Mouse (Mus musculus) stomach, embryonic 16.5 days (tissue): ENCODE data around the gene Mmadhc. TPM values are rescaled to one million over a fixed set of nuclear protein-coding genes. Genes with fewer than 3 reads are reported as not detected.

Experiments used
- ATAC-seq: fragments of 200-750 bp; cut with Nextera tagmentation; 2 replicates; pipeline ENCODE4 v1.8.0; 2017; ENCODE audit warnings: moderate number of reproducible peaks, moderate TSS enrichment; ENCODE audit not compliant: insufficient read depth, low FRiP score
- H3K27ac ChIP-seq: fragments of 300-500 bp; sonication (generic); 2 replicates; pipeline ENCODE4 v1.5.1; 2014; ENCODE audit warnings: low read length
- H3K27me3 ChIP-seq: fragments of 300-500 bp; sonication (generic); 2 replicates; pipeline ENCODE4 v1.6.1; 2014; ENCODE audit warnings: low read length, control low read depth, mixed read lengths; ENCODE audit not compliant: control insufficient read depth, insufficient read depth
- H3K36me3 ChIP-seq: fragments of 300-500 bp; sonication (generic); 2 replicates; pipeline ENCODE4 v1.6.1; 2014; ENCODE audit warnings: low read length; ENCODE audit not compliant: control insufficient read depth, insufficient read depth
- H3K4me1 ChIP-seq: fragments of 300-500 bp; sonication (generic); 2 replicates; pipeline ENCODE4 v1.6.1; 2014; ENCODE audit warnings: low read length, control low read depth, mixed read lengths; ENCODE audit not compliant: control insufficient read depth, insufficient read depth
- H3K4me2 ChIP-seq: fragments of 300-500 bp; sonication (generic); 2 replicates; pipeline ENCODE4 v1.6.1; 2014; ENCODE audit warnings: low read depth, low read length, mixed read lengths
- H3K4me3 ChIP-seq: fragments of 300-500 bp; sonication (generic); replicated peaks from 2 replicates; pipeline ENCODE4 v1.5.1; 2014; ENCODE audit warnings: mild to moderate bottlenecking, low read length
- H3K9ac ChIP-seq: fragments of 300-500 bp; sonication (generic); 2 replicates; pipeline ENCODE4 v1.6.1; 2014; ENCODE audit warnings: low read length
- H3K9me3 ChIP-seq: fragments of 300-500 bp; sonication (generic); replicated peaks from 2 replicates; pipeline ENCODE4 v1.6.1; 2016; ENCODE audit warnings: low read length, control low read depth; ENCODE audit not compliant: control insufficient read depth
- WGBS: fragments of 180-500 bp; shearing (Covaris S2); extraction: QIAGEN DNeasy Blood & Tissue Kit; methylation state at CpG from one replicate; pipeline ENCODE4 v1.1.7; 2014; 5-methylcytosine and 5-hydroxymethylcytosine counted together
- polyA plus RNA-seq: library from polyadenylated mRNA; unstranded; fragments of >200 nt; fragmentation: Nextera tagmentation; extraction: Ambion mirVana; gene quantifications from 2 replicates; pipeline ENCODE4 v1.2.1, GENCODE M21; 2015

The Mmadhc gene
- polyA plus RNA-seq, 1 experiment from 2014 or later: 152 TPM

DNA sequence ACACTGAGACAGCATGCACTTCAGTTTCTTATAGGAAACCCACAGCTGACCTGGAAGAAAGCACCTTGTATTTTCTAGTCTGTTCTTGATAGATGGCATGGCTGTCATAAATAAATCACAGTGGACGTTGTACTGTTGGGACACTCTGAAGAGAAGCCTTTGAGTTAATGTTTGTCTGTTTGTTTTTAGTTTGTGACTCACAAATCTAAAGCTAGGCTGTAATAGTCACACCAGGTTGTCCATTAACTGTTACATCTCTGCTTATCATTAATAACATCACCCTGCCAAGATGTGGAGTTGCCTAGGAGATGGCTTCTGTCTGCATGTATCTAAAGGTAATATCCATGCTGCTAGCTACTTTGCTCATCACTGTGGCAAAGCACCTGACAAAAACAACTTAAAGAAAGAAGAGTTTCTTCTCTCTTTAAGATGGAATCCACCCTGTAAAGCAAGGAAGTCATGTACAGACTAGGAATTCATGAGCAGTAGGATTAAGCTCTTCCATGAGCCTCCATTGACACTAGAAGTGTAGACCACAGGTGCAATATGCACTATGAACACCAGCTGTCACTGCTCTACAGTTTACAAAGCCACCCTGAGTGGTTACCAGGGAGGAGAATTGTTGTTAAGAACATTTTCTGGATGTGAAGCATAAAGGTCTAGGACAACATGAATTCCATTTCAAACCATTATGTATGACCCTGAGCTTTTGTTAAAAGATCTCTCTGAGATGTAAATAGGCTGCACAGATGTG is 8.4 kb upstream of the Mmadhc start:
- H3K9ac ChIP-seq: no peak overlapping the region
- H3K4me3 ChIP-seq: no peak overlapping the region
- no peaks in the 10 kb centered on the region for H3K9me3 ChIP-seq
- 48% methylated on average over 1 of the region's 1 CpGs for WGBS
- no peak for ATAC-seq
- no peaks in the 10 kb centered on the region for H3K4me1 ChIP-seq
- no peaks in the 10 kb centered on the region for H3K27me3 ChIP-seq
- H3K4me2 ChIP-seq: no peak overlapping the region
- no peak overlapping the region for H3K27ac ChIP-seq
- no peaks in the 10 kb centered on the region for H3K36me3 ChIP-seq

DNA sequence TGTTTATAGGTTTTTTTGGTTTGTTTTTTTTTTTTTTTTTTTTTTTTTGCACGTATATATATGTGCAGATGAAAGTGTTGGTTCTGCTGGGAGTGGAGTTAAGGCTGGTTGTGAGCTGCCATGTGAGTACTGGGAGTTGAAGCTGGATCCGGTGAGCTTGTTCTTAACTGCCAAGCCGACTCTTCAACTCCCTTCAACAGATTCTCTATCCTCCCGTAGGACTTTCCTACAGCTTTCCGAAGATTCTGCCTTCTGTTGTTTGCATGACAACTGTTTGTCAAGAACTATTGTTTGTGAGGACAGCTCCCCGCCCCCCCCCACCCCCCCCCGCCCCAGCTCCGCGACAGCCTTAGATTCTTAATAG is 368 bp upstream of the Mmadhc start:
- Histone ChIP-seq H3K4me3 (peak overlapping the region; percentile 92), H3K9ac (peak overlapping the region; percentile 63), H3K36me3 (no peaks in the 10 kb centered on the region), H3K9me3 (no peaks in the 10 kb centered on the region), H3K4me2 (peak overlapping the region; percentile 79), H3K27me3 (no peaks in the 10 kb centered on the region), H3K4me1 (peaks cover 13% of the 10 kb centered on the region), H3K27ac (no peak overlapping the region)
- ATAC-seq: no peak
- under 1% methylated on average over 9 of the region's 9 CpGs for WGBS

DNA sequence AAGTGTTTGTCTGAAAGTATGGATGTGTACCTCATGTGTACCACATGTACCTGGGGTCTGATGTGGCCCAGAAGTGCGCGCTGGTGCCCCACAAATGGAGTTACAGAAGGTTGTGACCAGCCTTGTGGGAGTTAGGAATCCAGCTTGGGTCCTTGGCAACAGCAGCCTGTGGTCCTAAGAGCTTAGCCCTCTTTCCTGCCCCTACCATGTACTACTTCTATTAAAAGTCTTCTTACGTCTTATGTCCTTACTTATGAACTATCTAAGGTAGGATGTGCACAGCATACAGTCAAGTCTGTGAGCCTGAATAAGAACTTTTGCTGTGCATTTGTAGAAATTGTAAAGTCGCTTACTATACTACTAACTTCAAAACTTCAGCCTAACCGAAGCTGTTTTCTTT is 1.0 kb downstream of the Mmadhc start:
- H3K4me2 ChIP-seq: peak overlapping the region; percentile 79
- no peak overlapping the region for H3K27ac ChIP-seq
- H3K9me3 ChIP-seq: no peaks in the 10 kb centered on the region
- H3K4me3 ChIP-seq: peak overlapping the region; percentile 92
- H3K36me3 ChIP-seq: peaks cover 5% of the 10 kb centered on the region; the same call in 1 of the 2 replicates
- no peak for ATAC-seq
- no peaks in the 10 kb centered on the region for H3K27me3 ChIP-seq
- WGBS: 42% methylated on average over 5 of the region's 5 CpGs
- peak overlapping the region; percentile 67 for H3K9ac ChIP-seq
- H3K4me1 ChIP-seq: peaks cover 13% of the 10 kb centered on the region

DNA sequence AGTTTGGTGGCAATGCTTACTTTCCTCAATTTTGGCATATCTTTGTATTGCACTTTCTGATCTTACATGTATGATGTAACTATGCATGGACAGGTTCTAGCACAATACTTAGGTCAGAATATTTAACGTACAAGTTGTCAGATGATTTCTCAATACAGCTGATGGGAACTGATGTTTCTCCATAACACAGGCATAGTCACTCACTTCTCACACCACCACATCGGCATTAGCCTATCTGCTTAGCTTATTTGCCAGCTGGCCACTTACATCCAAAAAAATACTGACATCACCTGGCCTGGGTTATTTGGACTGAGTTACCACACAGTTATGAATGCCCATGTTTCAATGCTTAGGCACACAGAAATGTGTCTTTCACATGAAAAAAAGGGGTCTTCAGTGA is 2.5 kb downstream of the Mmadhc start:
- Histone ChIP-seq H3K27me3 (no peaks in the 10 kb centered on the region), H3K9me3 (no peaks in the 10 kb centered on the region), H3K4me3 (no peak overlapping the region), H3K4me2 (no peak overlapping the region), H3K27ac (no peak overlapping the region), H3K9ac (no peak overlapping the region), H3K4me1 (peaks cover 13% of the 10 kb centered on the region), H3K36me3 (peaks cover 15% of the 10 kb centered on the region; the same call in 1 of the 2 replicates)
- no peak for ATAC-seq
- WGBS: 78% methylated on average over 2 of the region's 2 CpGs

- Histone ChIP-seq H3K9me3 (no peaks in the 10 kb centered on the region), H3K4me3 (no peak overlapping the region), H3K9ac (no peak overlapping the region), H3K27ac (no peak overlapping the region), H3K36me3 (peaks cover 15% of the 10 kb centered on the region; the same call in 1 of the 2 replicates), H3K4me1 (peaks cover 13% of the 10 kb centered on the region), H3K4me2 (no peak overlapping the region), H3K27me3 (no peaks in the 10 kb centered on the region)
- no peak for ATAC-seq
- WGBS: 78% methylated on average over 3 of the region's 3 CpGs
Observed at GRCm38 (mm10) chr2:50293572-50293971, 3.0 kb downstream of the Mmadhc start.

GRCm38 (mm10) chr2:50291901-50292300 is 4.7 kb downstream of the Mmadhc start:
- peaks cover 18% of the 10 kb centered on the region for H3K36me3 ChIP-seq
- no peak overlapping the region for H3K27ac ChIP-seq
- H3K4me1 ChIP-seq: peaks cover 13% of the 10 kb centered on the region
- H3K9me3 ChIP-seq: no peaks in the 10 kb centered on the region
- H3K4me2 ChIP-seq: no peak overlapping the region
- WGBS: 72% methylated on average over 2 of the region's 2 CpGs
- no peak overlapping the region for H3K9ac ChIP-seq
- ATAC-seq: no peak
- H3K4me3 ChIP-seq: no peak overlapping the region
- no peaks in the 10 kb centered on the region for H3K27me3 ChIP-seq

GRCm38 (mm10) chr2:50290754-50291153 is 5.8 kb downstream of the Mmadhc start:
- H3K9me3 ChIP-seq: no peaks in the 10 kb centered on the region
- no peak overlapping the region for H3K4me3 ChIP-seq
- no peak for ATAC-seq
- peaks cover 13% of the 10 kb centered on the region for H3K4me1 ChIP-seq
- no peaks in the 10 kb centered on the region for H3K27me3 ChIP-seq
- H3K27ac ChIP-seq: no peak overlapping the region
- no peak overlapping the region for H3K9ac ChIP-seq
- peaks cover 18% of the 10 kb centered on the region for H3K36me3 ChIP-seq
- 93% methylated on average over 2 of the region's 2 CpGs for WGBS
- no peak overlapping the region for H3K4me2 ChIP-seq

DNA sequence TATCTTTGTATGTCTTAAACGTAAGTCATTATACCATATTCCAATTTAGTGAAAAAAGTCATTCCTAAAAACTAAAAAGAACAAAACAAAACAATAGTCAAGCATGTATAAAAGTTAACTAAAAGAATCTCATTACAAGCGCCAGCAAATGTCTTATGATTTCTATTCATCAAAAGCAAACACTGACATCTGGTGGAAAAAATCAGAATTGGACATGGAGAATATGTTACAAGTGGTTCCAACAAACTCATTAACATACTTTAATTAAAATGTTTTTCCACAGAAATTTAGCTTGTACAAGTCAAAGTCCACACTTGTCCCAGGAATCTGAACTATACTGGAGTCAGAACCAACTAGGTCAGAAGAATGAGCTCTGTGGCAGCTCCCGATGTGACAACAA is 11.8 kb downstream of the Mmadhc start:
- no peaks in the 10 kb centered on the region for H3K27me3 ChIP-seq
- no peak overlapping the region for H3K4me2 ChIP-seq
- no peaks in the 10 kb centered on the region for H3K9me3 ChIP-seq
- 81% methylated on average over 3 of the region's 3 CpGs for WGBS
- H3K4me3 ChIP-seq: no peak overlapping the region
- no peak overlapping the region for H3K27ac ChIP-seq
- no peak overlapping the region for H3K9ac ChIP-seq
- H3K36me3 ChIP-seq: peaks cover 18% of the 10 kb centered on the region
- ATAC-seq: no peak
- no peaks in the 10 kb centered on the region for H3K4me1 ChIP-seq

DNA sequence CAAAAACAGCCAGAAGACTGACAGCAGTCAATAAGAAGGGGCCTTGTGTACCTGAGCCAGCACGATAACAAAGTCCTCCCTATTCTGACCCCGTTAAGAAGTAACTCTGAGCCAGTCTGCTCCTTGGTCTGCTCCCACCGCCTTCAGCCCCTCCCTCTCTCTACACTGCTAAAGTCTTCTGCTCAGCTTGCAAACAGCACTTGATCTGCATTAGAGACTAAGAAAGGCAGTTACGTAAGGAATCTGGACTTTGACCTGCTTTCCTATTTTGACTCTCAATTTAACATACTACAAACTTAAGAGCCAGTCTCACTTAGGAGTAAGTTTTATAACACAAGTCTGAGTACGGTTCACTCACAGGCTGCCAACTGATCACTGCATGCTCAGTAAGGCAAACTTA is 12.6 kb downstream of the Mmadhc start:
- Histone ChIP-seq H3K4me1 (no peaks in the 10 kb centered on the region), H3K9me3 (no peaks in the 10 kb centered on the region), H3K4me2 (no peak overlapping the region), H3K36me3 (peaks cover 16% of the 10 kb centered on the region), H3K27ac (no peak overlapping the region), H3K4me3 (no peak overlapping the region), H3K27me3 (no peaks in the 10 kb centered on the region), H3K9ac (no peak overlapping the region)
- ATAC-seq: no peak
- WGBS: 64% methylated on average over 5 of the region's 5 CpGs
